Mouse (Mus musculus): ENCODE measurements at regions not wholly inside any gene's neighbourhood (a gene's known extent, or its start where the extent isn't known, plus 50 kb on each side); places are given as distances from the start of the nearest gene placed in this dataset.

DNA sequence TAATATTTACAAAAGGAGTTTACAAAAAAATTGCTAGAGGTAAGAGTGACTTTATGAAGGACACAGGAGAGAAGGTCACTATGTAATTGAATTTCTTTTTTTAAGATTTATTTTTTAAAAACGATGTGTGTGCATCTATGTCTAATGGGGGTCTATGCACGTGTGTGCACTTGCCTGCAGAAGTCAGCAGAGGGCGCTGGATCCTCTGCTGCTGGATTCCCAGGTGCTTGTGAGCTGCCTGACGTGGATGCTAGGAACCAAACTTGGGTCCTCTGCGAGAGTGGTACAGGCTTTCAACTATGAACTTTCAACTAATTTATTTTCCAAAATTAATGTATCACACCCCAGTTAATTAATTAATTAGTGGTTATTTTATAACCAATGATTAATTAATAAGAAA, 85.0 kb downstream of the Glrx3 start:
- TF ChIP-seq CTCF (IDR thresholded peaks at IDR 0.05; ENCODE audit: extremely low read depth, insufficient read length, insufficient replicate concordance, low read depth, low read length): no peak
- no peak for TF ChIP-seq POLR2A (IDR thresholded peaks at IDR 0.05; ENCODE audit: low read depth, low read length)
- no peak overlapping the region for H3K4me3 ChIP-seq (ENCODE audit: low read depth, low read length)
- no peaks in the 10 kb centered on the region for H3K4me1 ChIP-seq (ENCODE audit: control insufficient read depth, insufficient read depth, insufficient read length, low read length)
- H3K27ac ChIP-seq (ENCODE audit: insufficient read depth, low read depth, low read length): no peak overlapping the region
- H3K27me3 ChIP-seq (ENCODE audit: control insufficient read depth, insufficient read depth, low read length): no peaks in the 10 kb centered on the region
- H3K36me3 ChIP-seq (ENCODE audit: control insufficient read depth, insufficient read depth, low read length): no peaks in the 10 kb centered on the region
- 74% methylated on average over 5 of the region's 5 CpGs for WGBS

DNA sequence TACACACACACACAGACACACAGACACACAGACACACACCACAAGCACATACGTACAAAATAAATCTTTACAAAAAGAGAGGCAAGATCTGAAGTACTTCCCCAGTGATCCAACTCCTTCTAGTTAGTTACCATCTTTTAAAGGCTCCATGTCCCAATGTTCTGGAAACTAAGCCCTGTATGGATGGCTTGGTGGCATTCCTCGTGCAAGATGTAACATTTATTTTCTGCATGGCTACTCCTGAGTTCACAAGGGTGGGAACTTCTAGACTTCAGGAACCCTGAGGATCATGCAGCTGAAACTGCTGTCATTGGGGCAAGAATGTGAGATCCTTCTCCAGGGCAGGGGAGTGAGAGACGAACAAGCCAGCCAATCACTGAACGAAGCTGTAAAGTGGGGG, 96.1 kb downstream of the Glrx3 start:
- Histone ChIP-seq H3K27me3 (ENCODE audit: control insufficient read depth, insufficient read depth, low read length) (no peaks in the 10 kb centered on the region), H3K36me3 (ENCODE audit: control insufficient read depth, insufficient read depth, low read length) (no peaks in the 10 kb centered on the region), H3K27ac (ENCODE audit: insufficient read depth, low read depth, low read length) (no peak overlapping the region), H3K4me3 (ENCODE audit: low read depth, low read length) (no peak overlapping the region), H3K4me1 (ENCODE audit: control insufficient read depth, insufficient read depth, insufficient read length, low read length) (no peaks in the 10 kb centered on the region)
- no peak for TF ChIP-seq POLR2A (IDR thresholded peaks at IDR 0.05; ENCODE audit: low read depth, low read length)
- no peak for TF ChIP-seq CTCF (IDR thresholded peaks at IDR 0.05; ENCODE audit: extremely low read depth, insufficient read length, insufficient replicate concordance, low read depth, low read length)
- 76% methylated on average over 4 of the region's 4 CpGs for WGBS

- Histone ChIP-seq H3K27ac (ENCODE audit: insufficient read depth, low read depth, low read length) (no peak overlapping the region), H3K4me3 (ENCODE audit: low read depth, low read length) (no peak overlapping the region), H3K27me3 (ENCODE audit: control insufficient read depth, insufficient read depth, low read length) (no peaks in the 10 kb centered on the region), H3K36me3 (ENCODE audit: control insufficient read depth, insufficient read depth, low read length) (no peaks in the 10 kb centered on the region), H3K4me1 (ENCODE audit: control insufficient read depth, insufficient read depth, insufficient read length, low read length) (no peaks in the 10 kb centered on the region)
- TF ChIP-seq CTCF (IDR thresholded peaks at IDR 0.05; ENCODE audit: extremely low read depth, insufficient read length, insufficient replicate concordance, low read depth, low read length): no peak
- no peak for TF ChIP-seq POLR2A (IDR thresholded peaks at IDR 0.05; ENCODE audit: low read depth, low read length)
- WGBS: 29% methylated on average over 2 of the region's 2 CpGs
Observed at GRCm38 (mm10) chr7:137549991-137550390, 112.6 kb downstream of the Glrx3 start.

- no peaks in the 10 kb centered on the region for H3K4me1 ChIP-seq (ENCODE audit: control insufficient read depth, insufficient read depth, insufficient read length, low read length)
- H3K27me3 ChIP-seq (ENCODE audit: control insufficient read depth, insufficient read depth, low read length): no peaks in the 10 kb centered on the region
- 35% methylated on average over 5 of the region's 5 CpGs for WGBS
- H3K27ac ChIP-seq (ENCODE audit: insufficient read depth, low read depth, low read length): no peak overlapping the region
- no peaks in the 10 kb centered on the region for H3K36me3 ChIP-seq (ENCODE audit: control insufficient read depth, insufficient read depth, low read length)
- no peak overlapping the region for H3K4me3 ChIP-seq (ENCODE audit: low read depth, low read length)
- TF ChIP-seq CTCF (IDR thresholded peaks at IDR 0.05; ENCODE audit: extremely low read depth, insufficient read length, insufficient replicate concordance, low read depth, low read length) (no peak), POLR2A (IDR thresholded peaks at IDR 0.05; ENCODE audit: low read depth, low read length) (no peak)
Observed at GRCm38 (mm10) chr7:137552551-137553198, 115.3 kb downstream of the Glrx3 start.

- Histone ChIP-seq H3K36me3 (ENCODE audit: control insufficient read depth, insufficient read depth, low read length) (no peaks in the 10 kb centered on the region), H3K4me1 (ENCODE audit: control insufficient read depth, insufficient read depth, insufficient read length, low read length) (no peaks in the 10 kb centered on the region), H3K4me3 (ENCODE audit: low read depth, low read length) (no peak overlapping the region), H3K27ac (ENCODE audit: insufficient read depth, low read depth, low read length) (no peak overlapping the region), H3K27me3 (ENCODE audit: control insufficient read depth, insufficient read depth, low read length) (no peaks in the 10 kb centered on the region)
- no peak for TF ChIP-seq POLR2A (IDR thresholded peaks at IDR 0.05; ENCODE audit: low read depth, low read length)
- no peak for TF ChIP-seq CTCF (IDR thresholded peaks at IDR 0.05; ENCODE audit: extremely low read depth, insufficient read length, insufficient replicate concordance, low read depth, low read length)
- WGBS: 26% methylated on average over 2 of the region's 2 CpGs
Observed at GRCm38 (mm10) chr7:137555481-137555880, 118.1 kb downstream of the Glrx3 start.

GRCm38 (mm10) chr7:137557439-137557838, 120.0 kb downstream of the Glrx3 start:
- WGBS: 85% methylated on average over 3 of the region's 3 CpGs
- TF ChIP-seq POLR2A (IDR thresholded peaks at IDR 0.05; ENCODE audit: low read depth, low read length) (no peak), CTCF (IDR thresholded peaks at IDR 0.05; ENCODE audit: extremely low read depth, insufficient read length, insufficient replicate concordance, low read depth, low read length) (no peak)
- Histone ChIP-seq H3K27me3 (ENCODE audit: control insufficient read depth, insufficient read depth, low read length) (no peaks in the 10 kb centered on the region), H3K36me3 (ENCODE audit: control insufficient read depth, insufficient read depth, low read length) (no peaks in the 10 kb centered on the region), H3K4me1 (ENCODE audit: control insufficient read depth, insufficient read depth, insufficient read length, low read length) (no peaks in the 10 kb centered on the region), H3K4me3 (ENCODE audit: low read depth, low read length) (no peak overlapping the region), H3K27ac (ENCODE audit: insufficient read depth, low read depth, low read length) (no peak overlapping the region)

- Histone ChIP-seq H3K36me3 (ENCODE audit: control insufficient read depth, insufficient read depth, low read length) (no peaks in the 10 kb centered on the region), H3K4me1 (ENCODE audit: control insufficient read depth, insufficient read depth, insufficient read length, low read length) (no peaks in the 10 kb centered on the region), H3K27ac (ENCODE audit: insufficient read depth, low read depth, low read length) (no peak overlapping the region), H3K4me3 (ENCODE audit: low read depth, low read length) (no peak overlapping the region), H3K27me3 (ENCODE audit: control insufficient read depth, insufficient read depth, low read length) (no peaks in the 10 kb centered on the region)
- WGBS: 81% methylated on average over 3 of the region's 3 CpGs
- TF ChIP-seq POLR2A (IDR thresholded peaks at IDR 0.05; ENCODE audit: low read depth, low read length) (no peak), CTCF (IDR thresholded peaks at IDR 0.05; ENCODE audit: extremely low read depth, insufficient read length, insufficient replicate concordance, low read depth, low read length) (no peak)
Observed at GRCm38 (mm10) chr7:137558871-137559270, 121.5 kb downstream of the Glrx3 start.

All from small intestine, adult 2 months (tissue).